Mouse (Mus musculus): ENCODE measurements around the gene Rbm42.

DNA sequence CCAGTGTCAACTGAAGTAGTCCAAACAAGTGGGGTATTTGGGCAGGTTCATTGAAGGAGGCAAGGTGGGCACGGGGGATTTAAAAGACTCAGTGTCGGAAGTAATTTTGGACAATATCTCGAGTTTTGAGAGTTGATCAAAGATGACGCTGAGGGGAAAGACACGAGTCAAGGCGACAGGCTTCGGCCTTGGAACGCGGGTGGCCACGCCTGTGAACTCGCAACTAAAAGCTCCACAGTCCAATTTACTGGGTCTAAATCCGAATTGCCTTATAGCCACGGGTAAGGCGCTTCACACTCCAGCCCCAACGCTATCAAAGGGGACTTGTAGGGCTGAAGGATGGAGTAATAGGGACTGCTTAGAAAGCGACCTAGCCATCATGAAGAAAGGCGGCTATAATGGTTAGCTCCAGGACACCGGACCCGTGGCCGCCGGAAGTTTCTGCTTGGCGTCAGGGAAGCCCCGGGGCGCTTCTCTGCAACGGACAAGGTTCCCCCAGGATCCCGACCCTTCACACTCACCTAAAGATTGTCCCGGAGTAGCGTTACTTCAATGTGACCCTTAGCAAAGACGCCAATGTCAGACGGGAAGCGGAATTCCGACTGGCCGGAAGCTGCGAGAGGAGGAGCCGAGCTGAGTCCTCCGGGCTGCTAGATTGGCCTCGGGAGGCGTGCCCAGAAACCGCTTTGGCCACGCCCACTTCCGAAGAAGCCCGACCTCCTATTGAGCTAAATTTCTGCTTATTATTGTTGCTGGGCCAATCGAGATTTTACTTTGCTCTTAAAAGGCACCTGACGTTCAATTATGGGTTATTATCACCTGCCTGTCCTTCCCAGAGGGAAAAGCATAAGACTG, 24.4 kb downstream of the Rbm42 start, which contains the start of gene Cox6b1:
- TF ChIP-seq CTCF (IDR thresholded peaks at IDR 0.05; ENCODE audit: low read depth) (no peak), EP300 (IDR thresholded peaks at IDR 0.05; ENCODE audit: low read depth) (no peak)
